Mouse (Mus musculus) small intestine, adult 2 months (tissue): ENCODE data around the gene Hccs. TPM values are rescaled to one million over a fixed set of nuclear protein-coding genes. Genes with fewer than 3 reads are reported as not detected.

ENCODE experiments used
- H3K27ac ChIP-seq: fragments of 200-500 bp; 2 replicates; pipeline ENCODE4 v1.5.1; 2012; ENCODE audit warnings: low read depth, low read length, control low read depth, inconsistent platforms; ENCODE audit not compliant: insufficient read depth
- H3K27me3 ChIP-seq: fragments of 200-500 bp; 2 replicates; pipeline ENCODE4 v1.6.1; 2012; ENCODE audit warnings: mild to moderate bottlenecking, moderate library complexity, low read length, inconsistent platforms; ENCODE audit not compliant: control insufficient read depth, insufficient read depth
- H3K36me3 ChIP-seq: fragments of 200-500 bp; 2 replicates; pipeline ENCODE4 v1.6.1; 2012; ENCODE audit warnings: mild to moderate bottlenecking, low read length, control low read depth, inconsistent platforms; ENCODE audit not compliant: control insufficient read depth, insufficient read depth
- H3K4me1 ChIP-seq: fragments of 200-500 bp; 2 replicates; pipeline ENCODE4 v1.6.1; 2012; ENCODE audit warnings: low read length, inconsistent platforms, mixed read lengths; ENCODE audit not compliant: control insufficient read depth, insufficient read depth, insufficient read length
- H3K4me3 ChIP-seq: fragments of 200-500 bp; 2 replicates; pipeline ENCODE4 v1.5.1; 2012; ENCODE audit warnings: low read depth, mild to moderate bottlenecking, control low read depth, inconsistent platforms, low read length, moderate library complexity
- CTCF ChIP-seq: fragments of 200-500 bp; IDR thresholded peaks from 2 replicates; pipeline ENCODE4 v1.5.1; 2012; ENCODE audit warnings: low read depth, mild to moderate bottlenecking, control low read depth, inconsistent platforms, low read length, moderate library complexity, mixed read lengths; ENCODE audit not compliant: insufficient replicate concordance, insufficient read length; ENCODE audit errors: extremely low read depth
- POLR2A ChIP-seq: fragments of 200-500 bp; IDR thresholded peaks from 2 replicates; pipeline ENCODE4 v1.6.1; 2012; ENCODE audit warnings: low read depth, mild to moderate bottlenecking, control low read depth, inconsistent platforms, low read length, moderate library complexity
- WGBS: fragments of 180-500 bp; shearing (Covaris S2); methylation state at CpG from one replicate; pipeline ENCODE4 v1.1.7; 2018; 5-methylcytosine and 5-hydroxymethylcytosine counted together
- polyA plus RNA-seq: library from polyadenylated mRNA; depleted of rRNA; stranded (reverse); fragments of >200 nt; gene quantifications from 2 replicates; pipeline ENCODE4 v1.2.3, GENCODE M21; 2012; rRNA removed

The Hccs gene
- polyA plus RNA-seq, 1 experiment, result 12.2 TPM

DNA sequence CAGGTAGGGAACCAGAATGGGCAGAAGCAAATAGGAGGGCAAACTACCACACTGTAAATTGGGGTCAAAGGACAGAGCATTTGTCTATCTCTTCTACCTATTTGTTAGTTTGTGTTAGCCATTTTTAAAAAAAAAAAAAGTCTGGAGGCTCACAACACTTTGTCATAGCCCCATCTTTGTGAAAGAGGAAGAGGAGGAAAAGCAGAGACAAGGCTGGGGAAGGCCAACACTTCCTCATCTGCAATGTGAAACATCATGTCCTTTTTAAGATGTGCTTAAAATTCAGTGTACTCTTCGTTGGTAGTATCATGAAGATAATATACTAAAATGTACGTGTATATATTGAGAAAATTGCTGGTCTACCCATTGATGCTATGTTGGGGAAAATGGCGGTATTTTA lies 59.1 kb downstream of the Hccs start:
- no peak overlapping the region for H3K4me3 ChIP-seq
- no peaks in the 10 kb centered on the region for H3K4me1 ChIP-seq
- 82% methylated on average over 3 of the region's 3 CpGs for WGBS
- H3K27ac ChIP-seq, result no peak overlapping the region
- H3K36me3 ChIP-seq, result no peaks in the 10 kb centered on the region
- TF ChIP-seq POLR2A (no peak), CTCF (no peak)
- H3K27me3 ChIP-seq, result no peaks in the 10 kb centered on the region

DNA sequence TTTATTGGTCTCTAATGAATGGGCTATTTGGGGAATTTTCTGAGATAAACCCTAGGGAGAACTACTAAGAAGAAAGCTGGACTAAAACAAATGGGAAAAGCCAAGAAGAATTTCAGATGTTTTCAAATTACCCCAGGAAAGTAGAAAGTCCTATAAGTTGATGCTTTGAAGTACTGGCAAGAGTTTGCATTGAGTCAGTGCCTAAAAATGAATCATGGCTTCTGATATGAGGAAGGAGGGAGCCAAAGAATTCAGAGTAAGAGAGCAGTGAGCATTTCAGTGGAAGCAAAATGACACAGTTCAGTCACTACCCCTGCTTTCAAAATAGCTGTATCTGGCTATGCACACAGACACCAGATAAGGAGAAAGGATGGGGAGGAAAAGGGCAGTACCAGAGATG lies 63.4 kb downstream of the Hccs start:
- Histone ChIP-seq H3K27me3 (no peaks in the 10 kb centered on the region), H3K36me3 (no peaks in the 10 kb centered on the region), H3K4me1 (no peaks in the 10 kb centered on the region), H3K27ac (no peak overlapping the region), H3K4me3 (no peak overlapping the region)
- TF ChIP-seq POLR2A (no peak), CTCF (no peak)

DNA sequence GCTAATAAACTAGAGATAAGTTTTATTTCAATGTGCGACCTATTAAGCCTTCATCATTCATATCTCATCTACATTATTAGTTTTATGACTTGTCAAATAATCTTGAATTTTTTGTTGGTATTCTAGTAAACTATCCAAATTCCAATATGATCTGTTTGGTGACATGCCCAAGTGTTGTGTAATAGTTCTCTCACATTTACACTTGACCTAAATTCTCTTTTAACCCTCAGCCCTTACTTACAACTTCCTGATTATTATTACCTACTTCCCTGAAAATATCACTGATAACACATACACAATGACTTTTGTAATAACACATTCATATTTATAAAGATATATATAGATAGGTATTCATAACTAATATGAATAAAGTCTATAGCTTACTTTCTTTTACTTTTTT lies 64.3 kb downstream of the Hccs start:
- TF ChIP-seq CTCF (no peak), POLR2A (no peak)
- 44% methylated on average over 1 of the region's 1 CpGs for WGBS

DNA sequence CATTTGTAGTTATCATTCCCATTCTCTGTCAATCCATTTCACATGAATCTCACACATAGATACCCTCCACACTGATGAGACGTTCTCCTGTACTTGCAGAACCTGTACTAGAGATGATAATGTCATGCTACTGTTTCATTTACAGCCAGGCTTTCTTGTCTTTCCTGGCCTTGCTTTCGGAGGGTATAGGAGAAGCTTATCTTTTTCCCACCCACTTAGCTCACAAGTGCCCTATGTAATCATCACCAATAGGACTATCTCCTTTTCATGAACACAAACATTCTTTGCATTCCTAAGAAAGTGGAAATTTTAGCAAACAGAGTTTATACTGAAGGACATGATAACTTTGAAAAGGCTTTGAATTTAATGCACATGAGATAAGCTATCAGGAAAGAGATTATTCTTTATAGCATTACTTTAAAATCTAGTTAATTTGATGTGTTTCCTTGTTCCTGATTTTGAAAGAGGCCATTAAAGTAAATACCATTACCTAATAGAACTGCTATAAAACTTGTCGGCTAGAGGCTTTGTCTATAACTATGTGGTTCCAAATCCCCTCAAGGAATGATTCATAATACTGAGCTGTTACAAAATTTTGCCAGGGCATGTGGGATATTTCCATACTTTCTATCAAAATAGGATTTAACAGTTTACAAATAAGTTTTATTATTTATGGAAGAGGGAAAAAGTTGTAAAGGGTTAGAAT lies 97.7 kb downstream of the Hccs start:
- Histone ChIP-seq H3K4me3 (no peak overlapping the region), H3K36me3 (no peaks in the 10 kb centered on the region), H3K27ac (no peak overlapping the region), H3K27me3 (no peaks in the 10 kb centered on the region), H3K4me1 (no peaks in the 10 kb centered on the region)
- TF ChIP-seq POLR2A, result no peak
- no peak for TF ChIP-seq CTCF
- WGBS, result 25% methylated on average over 3 of the region's 3 CpGs

More for the DNA sequence above, 64.3 kb downstream of the Hccs start:
- Histone ChIP-seq H3K4me1 (no peaks in the 10 kb centered on the region), H3K4me3 (no peak overlapping the region), H3K36me3 (no peaks in the 10 kb centered on the region), H3K27ac (no peak overlapping the region), H3K27me3 (no peaks in the 10 kb centered on the region)

DNA sequence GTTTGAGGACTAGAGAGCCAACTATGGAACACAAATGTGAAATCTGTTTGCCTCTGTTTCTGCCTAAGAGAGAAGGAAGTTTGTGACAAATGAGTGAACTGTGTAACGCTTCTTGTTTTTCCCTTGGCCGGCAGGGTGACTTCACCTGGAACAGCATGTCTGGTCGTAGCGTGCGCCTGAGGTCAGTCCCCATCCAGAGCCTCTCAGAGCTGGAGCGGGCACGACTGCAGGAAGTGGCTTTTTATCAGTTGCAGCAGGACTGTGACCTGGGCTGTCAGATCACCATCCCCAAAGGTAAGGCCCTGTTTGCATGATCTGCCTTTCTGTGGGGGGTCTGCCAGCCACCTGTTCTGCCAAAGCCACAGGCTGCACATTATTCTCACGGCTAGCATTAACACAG lies 100.1 kb downstream of the Hccs start:
- 59% methylated on average over 8 of the region's 8 CpGs for WGBS
- no peak overlapping the region for H3K27ac ChIP-seq
- TF ChIP-seq CTCF, result no peak
- TF ChIP-seq POLR2A, result no peak

DNA sequence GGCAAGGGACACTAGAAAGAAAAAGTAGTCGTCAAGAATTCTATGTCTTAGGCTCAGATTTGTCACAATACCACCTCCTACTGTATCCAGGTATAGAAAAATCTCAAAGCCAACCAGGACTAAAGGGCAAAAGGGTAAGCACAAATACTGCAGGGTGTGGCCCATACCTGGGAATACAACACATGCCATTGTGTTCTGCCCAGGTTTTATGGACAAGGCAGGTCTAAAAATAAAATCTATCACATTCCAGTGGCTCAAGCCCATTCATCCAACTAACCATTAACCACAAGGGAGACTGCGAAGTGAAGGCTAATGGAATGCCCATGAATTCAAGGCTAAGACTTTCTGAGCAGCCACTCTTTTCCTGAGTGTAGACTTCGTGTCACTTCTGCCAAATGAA lies 110.2 kb downstream of the Hccs start:
- Histone ChIP-seq H3K36me3 (no peaks in the 10 kb centered on the region), H3K4me1 (0 out of 2 replicates have a peak, but pooled peaks cover 4% of the 10 kb centered on the region), H3K27me3 (no peaks in the 10 kb centered on the region), H3K4me3 (no peak overlapping the region), H3K27ac (no peak overlapping the region)
- WGBS, result 36% methylated on average over 3 of the region's 3 CpGs
- no peak for TF ChIP-seq CTCF
- no peak for TF ChIP-seq POLR2A

More for the DNA sequence above, 100.1 kb downstream of the Hccs start:
- Histone ChIP-seq H3K36me3 (no peaks in the 10 kb centered on the region), H3K4me3 (no peak overlapping the region), H3K4me1 (no peaks in the 10 kb centered on the region), H3K27me3 (no peaks in the 10 kb centered on the region)

Other genes starting within 250 kb of the Hccs start
- not detected in 2 replicates for gene Amelx, start 133.2 kb downstream of the Hccs start, polyA plus RNA-seq